23 mouse cellular contexts compared by ENCODE assay signal in the genomic region with DNA sequence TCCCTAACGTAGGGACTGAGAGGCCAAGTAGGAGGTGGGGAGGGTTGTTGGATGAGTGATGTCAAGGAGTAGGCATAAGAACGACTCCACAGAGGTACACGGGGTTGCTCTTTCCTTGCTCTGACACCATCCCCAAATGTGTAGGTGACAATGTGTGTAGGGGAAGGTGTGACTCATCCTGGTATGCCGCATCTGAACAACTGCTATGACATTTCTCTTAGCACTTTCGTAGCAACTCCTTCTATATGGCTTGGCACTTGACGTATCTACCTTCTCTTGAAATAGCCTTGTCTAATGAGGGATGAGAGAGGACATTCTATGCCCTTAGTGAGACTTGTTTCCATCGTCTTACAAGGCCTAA.
DNase-seq lines count a peak whose midpoint lies in the region; ATAC-seq and TF ChIP-seq lines count a peak whose summit lies in the region.
"Had no signal": no experiment of that assay in that cellular context is flagged by ENCODE, and none has a peak within 500 bp of the region (broad histone marks: within the 10 kb centered on the region; RNA-seq: fewer than 3 reads in every experiment).

No protein-coding gene starts in this region.

- peaks cover 6% of the 10 kb centered on the region for H3K4me1 ChIP-seq in cortical plate, adult 2 months (ENCODE audit: control insufficient read depth, insufficient read depth, low read length)
- H3K4me1 ChIP-seq in intestine, embryonic 15.5 days (replicated peaks), result peaks cover 4% of the 10 kb centered on the region; the same call in 1 of the 2 replicates

- H3K36me3 ChIP-seq in intestine, embryonic 15.5 days, result no peaks in the 10 kb centered on the region
- H3K36me3 ChIP-seq: embryonic facial prominence, embryonic 10.5 days; embryonic facial prominence, embryonic 13.5 days; forebrain, embryonic 12.5 days; forebrain, embryonic 15.5 days; G1E; heart, embryonic 10.5 days; heart, embryonic 13.5 days; hindbrain, embryonic 12.5 days; hindbrain, embryonic 15.5 days had no signal

- DNase-seq in frontal cortex, adult 2 months (ENCODE audit: extremely low spot score in 1 of 2, low spot score in 1 of 2), result peak; percentile 33 to 62
- no peak for DNase-seq in frontal cortex, postnatal 14 days (ENCODE audit: low spot score in 2 of 2)
- DNase-seq in right cerebral cortex, adult 18-20 months, result peak; percentile 63
- no peak for DNase-seq in right cerebral cortex, postnatal 10 days (ENCODE audit: low spot score in 2 of 2)
- DNase-seq: B cell, adult 2 months; embryo, embryonic 11 days; gastrocnemius, postnatal 10 days; gastrocnemius, postnatal 36 days had no signal

- H3K27me3 ChIP-seq in intestine, embryonic 15.5 days (replicated peaks), result no peaks in the 10 kb centered on the region
- H3K27me3 ChIP-seq: CH12.LX; embryonic facial prominence, embryonic 13.5 days; forebrain, embryonic 12.5 days; forebrain, embryonic 15.5 days; heart, embryonic 13.5 days; hindbrain, embryonic 12.5 days; hindbrain, embryonic 15.5 days; Patski had no signal

- ATAC-seq in intestine, embryonic 15.5 days, result no peak
- ATAC-seq: forebrain, embryonic 15.5 days; Patski had no signal

- no peaks in the 10 kb centered on the region for H3K9me3 ChIP-seq in intestine, embryonic 15.5 days
- H3K9me3 ChIP-seq: embryonic facial prominence, embryonic 10.5 days; embryonic facial prominence, embryonic 13.5 days; forebrain, embryonic 12.5 days; forebrain, embryonic 15.5 days; G1E; heart, embryonic 10.5 days; heart, embryonic 13.5 days; hindbrain, embryonic 12.5 days; hindbrain, embryonic 15.5 days had no signal

- no peak overlapping the region for H3K4me3 ChIP-seq in cortical plate, adult 2 months (ENCODE audit: insufficient read depth, low read length)
- H3K4me3 ChIP-seq in intestine, embryonic 15.5 days (replicated peaks), result no peak overlapping the region
- H3K4me3 ChIP-seq: embryonic facial prominence, embryonic 10.5 days; embryonic facial prominence, embryonic 13.5 days; erythroblast, embryonic 14.5 days; forebrain, embryonic 12.5 days; forebrain, embryonic 15.5 days; heart, adult 2 months; heart, embryonic 10.5 days; heart, embryonic 13.5 days; hindbrain, embryonic 12.5 days; hindbrain, embryonic 15.5 days had no signal

- WGBS in intestine, embryonic 15.5 days, result 79% methylated on average over 7 of the region's 7 CpGs

- 0 out of 2 replicates have a peak overlapping the region, but pooled peaks have one; percentile 33 for H3K27ac ChIP-seq in cortical plate, adult 2 months (ENCODE audit: insufficient read depth, low read length)
- H3K27ac ChIP-seq in intestine, embryonic 15.5 days, result no peak overlapping the region
- H3K27ac ChIP-seq: embryonic facial prominence, embryonic 10.5 days; embryonic facial prominence, embryonic 13.5 days; forebrain, embryonic 12.5 days; forebrain, embryonic 15.5 days; heart, adult 2 months; heart, embryonic 10.5 days; heart, embryonic 13.5 days; hindbrain, embryonic 12.5 days; hindbrain, embryonic 15.5 days had no signal

- TF ChIP-seq POLR2A in cortical plate, adult 2 months (IDR thresholded peaks at IDR 0.05; ENCODE audit: extremely low read depth, insufficient read depth, low read length), result no peak

- no peak overlapping the region for H3K9ac ChIP-seq in intestine, embryonic 15.5 days
- H3K9ac ChIP-seq: embryonic facial prominence, embryonic 13.5 days; forebrain, embryonic 12.5 days; forebrain, embryonic 15.5 days; heart, embryonic 13.5 days; hindbrain, embryonic 12.5 days; hindbrain, embryonic 15.5 days had no signal

- H3K4me2 ChIP-seq in intestine, embryonic 15.5 days (replicated peaks), result no peak overlapping the region
- H3K4me2 ChIP-seq: embryonic facial prominence, embryonic 13.5 days; forebrain, embryonic 12.5 days; forebrain, embryonic 15.5 days; heart, embryonic 13.5 days; hindbrain, embryonic 12.5 days; hindbrain, embryonic 15.5 days had no signal

- TF ChIP-seq CTCF in cortical plate, adult 2 months (IDR thresholded peaks at IDR 0.05; ENCODE audit: extremely low read depth, insufficient read depth, low read length), result no peak

Comparison
In these comparisons a context has a peak if more than half of its experiments do, and no peak if none do; other contexts are left out.
1. DNase-seq: peak in frontal cortex, adult 2 months (2 of 2) and right cerebral cortex, adult 18-20 months (single experiment); none in frontal cortex, postnatal 14 days (0 of 2) and right cerebral cortex, postnatal 10 days (0 of 2).